11 mouse cellular contexts compared by ENCODE assay signal in genomic region chr19:55933947-55934729, GRCm38 (mm10).
DNase-seq lines count a peak whose midpoint lies in the region; ATAC-seq and TF ChIP-seq lines count a peak whose summit lies in the region.
"Had no signal": no experiment of that assay in that cellular context is flagged by ENCODE, and none has a peak within 500 bp of the region (broad histone marks: within the 10 kb centered on the region; RNA-seq: fewer than 3 reads in every experiment).

No protein-coding gene starts in this region.

- no peaks in the 10 kb centered on the region for H3K9me3 ChIP-seq in forebrain, embryonic 15.5 days
- no peaks in the 10 kb centered on the region for H3K9me3 ChIP-seq in forebrain, postnatal 0 days (ENCODE audit: low read length)
- no peaks in the 10 kb centered on the region for H3K9me3 ChIP-seq in liver, embryonic 12.5 days (replicated peaks)
- no peaks in the 10 kb centered on the region for H3K9me3 ChIP-seq in liver, embryonic 11.5 days (ENCODE audit: control insufficient read depth, low read length)
- no peaks in the 10 kb centered on the region for H3K9me3 ChIP-seq in midbrain, postnatal 0 days (ENCODE audit: low read length)
- H3K9me3 ChIP-seq: heart, embryonic 13.5 days had no signal

- 54% methylated on average over 7 of the region's 7 CpGs for WGBS in forebrain, embryonic 15.5 days
- 51% methylated on average over 7 of the region's 7 CpGs for WGBS in forebrain, postnatal 0 days
- 78% methylated on average over 7 of the region's 7 CpGs for WGBS in liver, embryonic 12.5 days (ENCODE audit: insufficient replicate concordance)
- 85% methylated on average over 7 of the region's 7 CpGs for WGBS in liver, embryonic 11.5 days
- WGBS in midbrain, postnatal 0 days = 44% methylated on average over 7 of the region's 7 CpGs

- no peaks in the 10 kb centered on the region for H3K36me3 ChIP-seq in forebrain, embryonic 15.5 days
- no peaks in the 10 kb centered on the region for H3K36me3 ChIP-seq in forebrain, postnatal 0 days (ENCODE audit: insufficient read depth)
- peaks cover 26% of the 10 kb centered on the region for H3K36me3 ChIP-seq in liver, embryonic 12.5 days
- H3K36me3 ChIP-seq in liver, embryonic 11.5 days (ENCODE audit: control insufficient read depth, insufficient read depth, low read length) = peaks cover 8% of the 10 kb centered on the region
- no peaks in the 10 kb centered on the region for H3K36me3 ChIP-seq in midbrain, postnatal 0 days (ENCODE audit: insufficient read depth, low read length)

- 0 out of 2 replicates have a peak, but pooled peaks have one; percentile 29 for ATAC-seq in forebrain, embryonic 15.5 days (replicated peaks)
- no peak for ATAC-seq in forebrain, postnatal 0 days
- ATAC-seq in liver, embryonic 12.5 days = no peak
- no peak for ATAC-seq in liver, embryonic 11.5 days (replicated peaks; ENCODE audit: low FRiP score)
- ATAC-seq in midbrain, postnatal 0 days (ENCODE audit: low FRiP score) = no peak

- H3K4me2 ChIP-seq in forebrain, embryonic 15.5 days (replicated peaks) = no peak overlapping the region
- H3K4me2 ChIP-seq in forebrain, postnatal 0 days (ENCODE audit: low read depth) = no peak overlapping the region
- no peak overlapping the region for H3K4me2 ChIP-seq in liver, embryonic 12.5 days
- no peak overlapping the region for H3K4me2 ChIP-seq in liver, embryonic 11.5 days
- H3K4me2 ChIP-seq in midbrain, postnatal 0 days (ENCODE audit: low read depth, low read length, poor library complexity, severe bottlenecking) = no peak overlapping the region
- H3K4me2 ChIP-seq: heart, embryonic 13.5 days had no signal

- no peak for DNase-seq in forebrain, postnatal 0 days
- no peak for DNase-seq in liver, embryonic 11.5 days (ENCODE audit: low spot score)
- DNase-seq in adrenal gland, postnatal 36 days = peak; percentile 31 to 44
- DNase-seq in midbrain, postnatal 0 days (ENCODE audit: low spot score) = peak; percentile 6
- no peak for DNase-seq in layer of hippocampus, postnatal 36 days
- DNase-seq: gastrocnemius, postnatal 25 days; lung, adult 18-20 months had no signal

- no peaks in the 10 kb centered on the region for H3K4me1 ChIP-seq in forebrain, embryonic 15.5 days
- H3K4me1 ChIP-seq in forebrain, postnatal 0 days (ENCODE audit: insufficient read depth) = no peaks in the 10 kb centered on the region
- H3K4me1 ChIP-seq in liver, embryonic 12.5 days = peaks cover 72% of the 10 kb centered on the region
- peaks cover 18% of the 10 kb centered on the region for H3K4me1 ChIP-seq in liver, embryonic 11.5 days (replicated peaks; ENCODE audit: control insufficient read depth, insufficient read depth, low read length)
- H3K4me1 ChIP-seq in midbrain, postnatal 0 days (ENCODE audit: insufficient read depth, low read length) = no peaks in the 10 kb centered on the region; the same call in 1 of the 2 replicates

- H3K27me3 ChIP-seq in forebrain, embryonic 15.5 days = peaks cover 10% of the 10 kb centered on the region; the same call in 1 of the 2 replicates
- H3K27me3 ChIP-seq in forebrain, postnatal 0 days (ENCODE audit: insufficient read depth, low read length) = no peaks in the 10 kb centered on the region
- no peaks in the 10 kb centered on the region for H3K27me3 ChIP-seq in liver, embryonic 12.5 days (replicated peaks)
- H3K27me3 ChIP-seq in liver, embryonic 11.5 days (replicated peaks; ENCODE audit: control insufficient read depth, insufficient read depth, low read length) = no peaks in the 10 kb centered on the region
- H3K27me3 ChIP-seq in midbrain, postnatal 0 days (ENCODE audit: insufficient read depth, low read length) = no peaks in the 10 kb centered on the region
- H3K27me3 ChIP-seq: heart, embryonic 13.5 days had no signal

- no peak for TF ChIP-seq CTCF in forebrain, postnatal 0 days (IDR thresholded peaks at IDR 0.05; ENCODE audit: low read depth)
- TF ChIP-seq CTCF in midbrain, postnatal 0 days (IDR thresholded peaks at IDR 0.05) = no peak

- H3K4me3 ChIP-seq in forebrain, embryonic 15.5 days = no peak overlapping the region
- H3K4me3 ChIP-seq in forebrain, postnatal 0 days (ENCODE audit: low read depth, low read length) = no peak overlapping the region
- no peak overlapping the region for H3K4me3 ChIP-seq in liver, embryonic 12.5 days
- no peak overlapping the region for H3K4me3 ChIP-seq in liver, embryonic 11.5 days (ENCODE audit: low read depth, low read length)
- H3K4me3 ChIP-seq in midbrain, postnatal 0 days (ENCODE audit: low read depth, low read length) = no peak overlapping the region
- H3K4me3 ChIP-seq: heart, embryonic 13.5 days; layer of hippocampus, adult 2 months had no signal

- no peak overlapping the region for H3K9ac ChIP-seq in forebrain, embryonic 15.5 days (replicated peaks)
- no peak overlapping the region for H3K9ac ChIP-seq in forebrain, postnatal 0 days
- 0 out of 2 replicates have a peak overlapping the region, but pooled peaks have one; percentile 9 for H3K9ac ChIP-seq in liver, embryonic 12.5 days
- H3K9ac ChIP-seq in liver, embryonic 11.5 days (ENCODE audit: low read depth, low read length) = no peak overlapping the region
- no peak overlapping the region for H3K9ac ChIP-seq in midbrain, postnatal 0 days (replicated peaks; ENCODE audit: low read length, poor library complexity, severe bottlenecking)
- H3K9ac ChIP-seq: heart, embryonic 13.5 days had no signal

- no peak overlapping the region for H3K27ac ChIP-seq in forebrain, embryonic 15.5 days (replicated peaks)
- no peak overlapping the region for H3K27ac ChIP-seq in forebrain, postnatal 0 days (ENCODE audit: low read depth, low read length)
- H3K27ac ChIP-seq in liver, embryonic 12.5 days = peak overlapping the region; percentile 57
- H3K27ac ChIP-seq in liver, embryonic 11.5 days (ENCODE audit: low read depth, low read length) = no peak overlapping the region
- H3K27ac ChIP-seq in midbrain, postnatal 0 days (ENCODE audit: low read depth, low read length) = peak overlapping the region; percentile 38; the same call in 1 of the 2 replicates
- H3K27ac ChIP-seq: heart, embryonic 13.5 days; layer of hippocampus, adult 2 months had no signal

Comparison
In these comparisons a context has a peak if more than half of its experiments do, and no peak if none do; other contexts are left out.
1. H3K27ac ChIP-seq: peak in liver, embryonic 12.5 days (single experiment) and midbrain, postnatal 0 days (single experiment); none in forebrain, embryonic 15.5 days (single experiment), forebrain, postnatal 0 days (single experiment) and liver, embryonic 11.5 days (single experiment).
2. DNase-seq: peak in adrenal gland, postnatal 36 days (2 of 2) and midbrain, postnatal 0 days (single experiment); none in forebrain, postnatal 0 days (single experiment), liver, embryonic 11.5 days (single experiment) and layer of hippocampus, postnatal 36 days (0 of 2).